Mouse (Mus musculus): ENCODE data around the gene Flt3. TPM values are rescaled to one million over a fixed set of nuclear protein-coding genes. Genes with fewer than 3 reads are reported as not detected.

Gene Flt3
- total and polyA plus RNA-seq, 3 experiments = 0.01 TPM; not detected in 2

DNA sequence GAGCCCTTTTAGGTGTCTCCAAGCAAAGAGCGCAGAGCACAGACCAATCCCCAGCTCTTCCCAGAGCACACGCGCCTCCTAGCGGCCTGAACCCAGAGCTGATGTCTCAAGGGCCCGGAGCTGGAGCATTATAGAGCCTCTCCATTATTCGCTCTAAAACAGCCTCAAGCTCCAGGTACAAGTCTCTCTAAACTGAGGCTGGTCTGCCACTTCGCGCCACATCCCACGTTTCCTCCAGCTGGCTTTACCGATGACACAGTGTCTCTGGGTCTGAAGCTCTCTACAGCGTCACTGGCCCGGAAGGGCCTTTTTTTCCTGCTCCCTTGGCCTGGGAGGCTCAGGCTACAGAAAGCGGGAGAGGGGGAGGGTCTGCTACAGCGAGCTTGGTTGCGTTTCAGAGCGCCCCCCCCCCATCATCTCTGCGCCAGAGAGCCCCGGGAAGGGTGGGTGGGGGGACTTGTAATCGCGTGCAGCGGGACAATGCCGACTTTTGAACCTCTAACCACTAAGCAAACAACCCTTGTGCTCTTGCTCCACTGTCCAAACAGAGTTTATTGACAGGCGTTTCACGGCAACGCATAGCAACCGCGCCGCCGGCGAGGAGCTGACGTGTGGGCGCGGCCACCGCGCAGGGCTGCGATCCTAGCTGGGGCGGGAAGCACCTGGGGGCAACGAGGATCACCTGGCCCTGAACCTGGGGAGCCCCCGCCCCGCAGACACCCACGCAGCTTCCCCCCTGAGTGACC, 100.9 kb downstream of the Flt3 start:
- Histone ChIP-seq H3K36me3 (ENCODE audit: control insufficient read depth in 1 of 2, insufficient read depth in 2 of 2, low read length in 2 of 2) (no peaks in the 10 kb centered on the region), H3K27me3 (ENCODE audit: control insufficient read depth in 1 of 2, insufficient read depth in 2 of 2, low read length in 2 of 2) (0 out of 4 replicates have a peak, but pooled peaks cover 0 to 2% of the 10 kb centered on the region in 2 experiments), H3K9ac (ENCODE audit: control insufficient read depth, low read depth, low read length, poor library complexity, severe bottlenecking) (no peak overlapping the region), H3K4me3 (ENCODE audit: control insufficient read depth in 1 of 2, insufficient read depth in 1 of 2, low read depth in 2 of 2, low read length in 2 of 2) (no peak overlapping the region), H3K4me1 (ENCODE audit: control insufficient read depth in 1 of 2, insufficient read depth in 2 of 2, low read length in 2 of 2) (no peaks in the 10 kb centered on the region), H3K27ac (ENCODE audit: control insufficient read depth, low read depth, low read length) (no peak overlapping the region), H3K79me2 (ENCODE audit: control insufficient read depth, insufficient read depth, low read length, poor library complexity) (no peaks in the 10 kb centered on the region), H3K9me3 (replicated peaks; ENCODE audit: insufficient read depth, low read length) (no peaks in the 10 kb centered on the region)
- TF ChIP-seq GABPA (IDR thresholded peaks at IDR 0.05; ENCODE audit: low read depth, low read length) = no peak
- TF ChIP-seq BHLHE40 (IDR thresholded peaks at IDR 0.05; ENCODE audit: borderline replicate concordance, low read depth, low read length) = no peak
- peak; percentile 64 for TF ChIP-seq SMC3 (IDR thresholded peaks at IDR 0.05; ENCODE audit: low read depth, low read length)
- TF ChIP-seq CTCF (IDR thresholded peaks at IDR 0.05 in 2 of 3, conservative IDR thresholded peaks at IDR 0.05 in 1 of 3; ENCODE audit: control insufficient read depth in 1 of 3, insufficient read depth in 1 of 3, low read depth in 2 of 3, low read length in 3 of 3, poor library complexity in 1 of 3, severe bottlenecking in 1 of 3) = peak; percentile 39 to 68 (median 67); a peak in 5 of 6 replicates
- no peak for TF ChIP-seq ELF1 (IDR thresholded peaks at IDR 0.05; ENCODE audit: low read depth, low read length)
- TF ChIP-seq ZKSCAN1 (IDR thresholded peaks at IDR 0.05; ENCODE audit: low read depth, low read length) = no peak
- peak; percentile 46 for TF ChIP-seq RAD21 (IDR thresholded peaks at IDR 0.05; ENCODE audit: low read depth, low read length)
- TF ChIP-seq MAFK (IDR thresholded peaks at IDR 0.05; ENCODE audit: borderline replicate concordance, low read depth, low read length) = no peak
- TF ChIP-seq POLR2AphosphoS2 (IDR thresholded peaks at IDR 0.05; ENCODE audit: low read length) = no peak
- no peak for TF ChIP-seq TBP (IDR thresholded peaks at IDR 0.05; ENCODE audit: low read depth, low read length)
- TF ChIP-seq ETS1 (IDR thresholded peaks at IDR 0.05; ENCODE audit: low read depth, low read length) = no peak
- TF ChIP-seq EP300 (IDR thresholded peaks at IDR 0.05; ENCODE audit: low read depth in 1 of 2, low read length in 2 of 2) = no peak
- DNase-seq (ENCODE audit: low read depth, low spot score) = peak; percentile 39

- no peaks in the 10 kb centered on the region for H3K36me3 ChIP-seq (ENCODE audit: control insufficient read depth in 1 of 2, insufficient read depth in 2 of 2, low read length in 2 of 2)
- no peak overlapping the region for H3K4me3 ChIP-seq (ENCODE audit: control insufficient read depth in 1 of 2, insufficient read depth in 1 of 2, low read depth in 2 of 2, low read length in 2 of 2)
- no peak overlapping the region for H3K27ac ChIP-seq (ENCODE audit: control insufficient read depth, low read depth, low read length)
- TF ChIP-seq ZMIZ1 (IDR thresholded peaks at IDR 0.05; ENCODE audit: low read depth, low read length) (no peak), MYC (IDR thresholded peaks at IDR 0.05; ENCODE audit: low read depth, low read length) (no peak)
- no peak overlapping the region for H3K9ac ChIP-seq (ENCODE audit: control insufficient read depth, low read depth, low read length, poor library complexity, severe bottlenecking)
- no peaks in the 10 kb centered on the region for H3K4me1 ChIP-seq (ENCODE audit: control insufficient read depth in 1 of 2, insufficient read depth in 2 of 2, low read length in 2 of 2)
- H3K9me3 ChIP-seq (replicated peaks; ENCODE audit: insufficient read depth, low read length) = no peaks in the 10 kb centered on the region
- no peaks in the 10 kb centered on the region; the same call in 1 of the 2 replicates for H3K79me2 ChIP-seq (ENCODE audit: control insufficient read depth, insufficient read depth, low read length, poor library complexity)
- 0 out of 4 replicates have a peak, but pooled peaks cover 0 to 2% of the 10 kb centered on the region in 2 experiments for H3K27me3 ChIP-seq (ENCODE audit: control insufficient read depth in 1 of 2, insufficient read depth in 2 of 2, low read length in 2 of 2)
- DNase-seq (ENCODE audit: low read depth, low spot score) = no peak
Observed at GRCm38 (mm10) chr5:147297249-147297648, 103.0 kb downstream of the Flt3 start.

All from MEL (cell line).